Mouse (Mus musculus) thymus, postnatal 4 days (tissue): ENCODE data around the gene Nutf2.
"Not testable (repeated sequence)": the region's sequence is repeated elsewhere in the genome, so short reads cannot be mapped to it uniquely, and the experiment has no call there.

ENCODE experiments used
- DNase-seq: peaks from one replicate; pipeline ENCODE4 v3.0.0; 2021

Nutf2 gene

GRCm38 (mm10) chr8:105860143-105860981, at the start of gene Nutf2:
TSS of gene Nutf2 (plus strand) at chr8:105860580.
- peak; percentile 87 for DNase-seq

- DNase-seq, result no peak
These were observed 49.3 kb upstream of the Nutf2 start for GRCm38 (mm10) chr8:105811061-105811460.

DNA sequence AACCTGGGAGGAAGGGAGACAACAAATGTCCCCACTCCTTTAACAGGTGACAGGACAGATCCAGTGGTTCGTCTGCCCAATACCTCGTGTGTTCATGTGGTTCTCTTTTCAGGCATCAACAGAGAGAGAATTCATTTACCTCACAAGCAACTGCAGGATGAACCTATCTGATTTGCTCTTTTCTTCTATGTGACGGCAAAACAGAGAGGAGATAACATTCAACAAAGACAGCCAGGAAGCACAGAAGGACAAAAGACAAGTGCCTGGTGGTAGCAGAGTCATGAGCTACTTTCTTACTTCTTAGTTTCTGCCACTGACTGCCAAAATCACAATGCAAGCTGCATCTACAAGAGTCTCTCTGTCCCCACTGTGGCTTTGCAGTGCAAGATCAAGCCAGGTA, 48.8 kb upstream of the Nutf2 start:
- DNase-seq, result no peak

GRCm38 (mm10) chr8:105812511-105812910, 47.9 kb upstream of the Nutf2 start:
- DNase-seq, result no peak

GRCm38 (mm10) chr8:105813241-105813640, 47.1 kb upstream of the Nutf2 start:
- DNase-seq, result no peak

GRCm38 (mm10) chr8:105819659-105820058, 40.7 kb upstream of the Nutf2 start:
- no peak for DNase-seq

DNA sequence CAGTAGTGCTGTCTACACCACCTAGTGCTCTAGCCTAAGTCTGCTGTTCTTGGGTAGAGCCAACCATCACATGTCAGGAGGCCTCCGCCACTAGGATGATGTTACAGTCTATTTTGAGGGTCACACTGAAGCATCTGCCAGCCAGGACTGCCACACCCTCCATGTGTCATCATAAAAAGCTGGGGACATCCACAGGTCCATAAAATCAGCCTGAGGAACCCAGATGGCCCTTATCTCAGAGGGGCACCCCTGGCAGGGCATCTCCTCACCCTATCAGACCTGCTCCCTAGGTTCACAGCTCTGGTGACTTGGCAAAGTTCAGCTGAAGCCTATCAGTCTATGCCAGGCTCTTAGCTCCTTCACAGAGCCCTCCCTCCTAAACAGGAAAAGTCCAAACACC, 39.5 kb upstream of the Nutf2 start:
- no peak for DNase-seq

DNA sequence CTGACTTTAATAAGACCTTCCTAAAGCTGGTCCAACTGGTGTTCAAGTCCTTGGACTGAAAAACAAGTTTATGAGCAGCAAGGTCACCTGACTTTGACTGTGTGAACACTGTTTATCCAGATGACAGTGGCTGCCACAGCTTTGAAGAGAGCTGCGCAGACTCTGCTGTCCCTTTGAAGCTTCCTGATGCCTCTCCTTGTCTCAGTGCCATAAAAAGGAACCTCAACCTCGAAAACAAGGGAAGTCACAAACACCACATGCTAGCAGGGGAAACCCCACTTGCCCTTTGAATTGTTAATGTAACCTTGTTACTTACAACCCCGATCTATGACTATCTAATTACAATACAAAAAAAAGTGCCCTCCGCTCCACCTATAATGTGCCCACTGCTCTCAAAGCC, 34.9 kb upstream of the Nutf2 start:
- DNase-seq, result no peak

DNA sequence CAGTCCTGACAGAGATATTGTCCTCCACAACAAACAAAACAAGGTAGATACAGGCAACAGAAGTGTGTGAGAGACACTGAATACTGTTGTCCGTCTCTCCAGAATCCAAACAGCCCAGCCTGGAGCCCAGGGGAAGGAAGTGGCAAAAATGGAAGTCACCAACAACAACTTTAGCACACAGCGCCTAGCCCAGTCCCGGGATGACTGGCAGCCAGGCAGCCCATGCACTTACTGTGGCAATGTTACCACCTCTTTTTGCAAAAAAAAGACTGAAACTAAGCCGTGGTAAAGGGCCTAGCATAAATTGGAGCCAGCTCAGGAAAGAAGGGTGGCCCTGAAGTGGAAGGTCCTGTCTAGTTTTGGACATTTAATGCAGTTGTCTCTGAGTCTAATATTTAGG, 34.0 kb upstream of the Nutf2 start:
- peak; percentile 34 for DNase-seq

GRCm38 (mm10) chr8:105826861-105827848, 33.2 kb upstream of the Nutf2 start, which contains the start of the genes Ranbp10 and Tsnaxip1:
TSS of gene Ranbp10 (minus strand) at chr8:105827350.
TSS of gene Tsnaxip1 (plus strand) at chr8:105827731.
- DNase-seq, result peak; percentile 94

DNA sequence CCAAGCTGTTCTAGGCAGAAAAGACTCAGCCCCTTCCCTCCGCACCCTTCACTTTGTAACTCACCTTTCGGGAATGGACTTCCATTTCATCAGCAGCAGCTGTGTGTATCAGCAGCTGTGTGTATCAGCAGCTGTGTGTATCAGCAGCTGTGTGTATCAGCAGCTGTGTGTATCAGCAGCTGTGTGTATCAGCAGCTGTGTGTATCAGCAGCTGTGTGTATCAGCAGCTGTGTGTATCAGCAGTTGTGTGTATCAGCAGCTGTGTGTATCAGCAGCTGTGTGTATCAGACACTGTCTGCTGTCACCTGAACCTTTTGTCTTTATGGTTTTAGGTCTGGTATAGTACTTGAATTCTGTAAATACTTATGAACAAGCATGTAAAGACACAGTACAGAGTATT, 26.6 kb upstream of the Nutf2 start:
- DNase-seq, result not testable (repeated sequence)

- peak; percentile 90 for DNase-seq
These were observed 25.1 kb upstream of the Nutf2 start for GRCm38 (mm10) chr8:105835318-105835717.

- no peak for DNase-seq
These were observed 23.4 kb upstream of the Nutf2 start for GRCm38 (mm10) chr8:105836991-105837390.

DNA sequence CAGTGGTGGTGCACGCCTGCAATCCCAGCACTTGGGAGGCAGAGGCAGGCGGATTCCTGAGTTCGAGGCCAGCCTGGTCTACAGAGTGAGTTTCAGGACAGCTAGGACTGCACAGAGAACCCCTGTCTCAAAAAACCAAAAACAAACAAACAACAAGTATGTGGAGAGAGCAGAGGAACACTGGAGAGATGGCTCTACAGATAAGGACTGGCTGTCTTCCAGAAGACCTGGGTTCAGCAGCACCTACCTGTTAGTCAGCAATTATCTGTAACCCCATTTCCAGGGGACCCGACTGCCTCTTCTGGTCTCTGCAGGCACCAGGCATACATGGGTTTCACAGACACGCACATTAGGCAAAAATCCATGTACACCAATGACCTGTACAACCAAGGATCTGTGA, 21.2 kb upstream of the Nutf2 start:
- no peak for DNase-seq

GRCm38 (mm10) chr8:105846678-105847077, 13.7 kb upstream of the Nutf2 start:
- DNase-seq, result no peak

DNA sequence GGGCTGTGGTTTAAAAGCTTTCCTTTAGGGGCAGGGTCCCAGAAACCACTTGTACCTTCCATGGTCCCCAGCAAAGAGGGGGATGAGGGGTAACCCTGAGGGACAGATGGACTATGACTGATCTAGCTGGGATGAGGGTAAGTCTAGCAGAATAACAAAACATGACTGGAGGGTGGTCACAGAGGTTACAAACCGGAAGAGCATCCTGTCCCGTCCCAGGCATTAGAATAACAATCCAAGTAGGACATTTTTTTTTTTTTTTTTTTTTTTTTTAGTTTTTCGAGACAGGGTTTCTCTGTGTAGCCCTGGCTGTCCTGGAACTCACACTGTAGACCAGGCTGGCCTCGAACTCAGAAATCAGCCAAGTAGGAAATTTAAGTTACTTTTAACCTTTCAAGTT, 10.4 kb upstream of the Nutf2 start:
- DNase-seq, result no peak

DNA sequence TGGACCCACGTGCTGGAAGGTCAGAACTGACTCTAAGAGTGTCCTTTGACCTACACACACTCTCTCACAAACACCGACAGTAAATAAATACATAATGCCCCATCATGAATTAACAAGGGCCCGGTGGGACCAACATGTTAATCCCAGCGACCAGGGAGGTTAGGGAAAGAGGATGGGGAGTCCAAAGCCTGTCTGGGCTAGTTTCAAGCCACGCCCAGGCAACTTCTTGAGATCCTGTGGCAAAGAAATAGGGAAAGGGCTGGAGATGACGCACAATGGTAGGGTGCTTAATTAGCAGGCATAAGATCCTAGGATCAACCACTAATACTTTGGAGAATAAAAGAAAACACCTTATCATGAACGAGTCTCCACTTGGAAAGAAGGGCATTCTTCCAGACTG, 9.8 kb upstream of the Nutf2 start:
- no peak for DNase-seq

DNA sequence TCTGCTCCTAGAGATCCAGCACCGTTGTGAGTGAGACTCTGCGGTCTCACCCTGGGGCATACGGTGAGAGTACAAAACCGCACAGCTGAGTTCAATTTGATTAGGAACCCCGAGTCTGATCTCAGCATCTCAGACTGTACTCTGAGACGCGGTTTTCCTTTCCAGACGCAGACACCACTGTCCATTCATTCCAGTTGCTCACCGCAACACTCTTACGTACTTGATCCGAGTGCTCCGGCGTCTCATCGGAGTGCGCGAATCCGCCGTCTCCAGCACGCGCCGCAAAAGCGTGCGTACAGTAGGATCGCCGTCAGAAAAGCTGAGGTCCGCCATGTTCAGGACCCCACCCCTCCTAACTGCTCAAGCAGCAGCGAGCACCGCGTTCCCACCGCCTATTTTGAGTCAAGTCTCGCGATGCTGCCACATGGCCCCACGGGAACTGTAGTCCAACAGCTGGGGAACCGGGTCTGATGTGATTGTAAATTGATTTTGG, 8.7 kb upstream of the Nutf2 start:
- peak; percentile 93 for DNase-seq

- no peak for DNase-seq
These were observed 8.1 kb upstream of the Nutf2 start for GRCm38 (mm10) chr8:105852146-105852729.

- DNase-seq, result no peak
These were observed 7.2 kb upstream of the Nutf2 start, which contains the start of gene Cenpt for GRCm38 (mm10) chr8:105853178-105853577. TSS of gene Cenpt (minus strand) at chr8:105853278.

- no peak for DNase-seq
These were observed 6.1 kb upstream of the Nutf2 start for GRCm38 (mm10) chr8:105854303-105854702.

DNA sequence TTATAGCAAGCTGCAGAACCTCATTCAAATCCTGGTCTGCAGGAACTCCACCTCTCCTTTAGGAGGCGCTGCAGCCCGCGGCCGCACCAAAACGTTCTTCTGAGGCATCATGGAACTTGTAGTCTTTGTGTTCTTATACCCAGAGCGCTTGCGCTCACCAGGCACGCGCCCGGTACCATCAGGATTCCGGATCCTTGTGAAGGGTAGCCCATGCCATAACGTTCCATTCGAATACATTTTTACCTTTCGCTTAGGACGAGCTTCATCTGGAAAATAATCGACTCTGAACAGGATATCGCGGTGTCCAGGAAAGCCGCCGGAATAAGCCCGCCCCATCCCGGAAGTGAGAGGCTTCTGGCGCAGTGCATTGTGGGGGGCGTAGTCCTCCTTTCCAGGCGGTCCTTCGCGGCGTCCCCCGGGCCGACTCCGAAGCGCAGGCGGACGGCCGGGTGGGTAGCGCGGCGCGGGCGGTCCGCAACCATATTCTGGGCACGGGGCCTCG, 5.6 kb upstream of the Nutf2 start, which contains the start of gene Thap11:
TSS of gene Thap11 (plus strand) at position 418 of the 502 bp plus-strand sequence.
- DNase-seq, result peak; percentile 95
